Mouse (Mus musculus): ENCODE results near the gene Rabgef1. TPM values are rescaled to one million over a fixed set of nuclear protein-coding genes. Genes with fewer than 3 reads are reported as not detected.
A peak's percentile ranks its signal among the peaks of the same experiment; 100 is the strongest.

Rabgef1 gene
- polyA plus RNA-seq, 1 experiment from 2014 or later, result 23.7 TPM

GRCm38 (mm10) chr5:130222146-130223004 is 50.8 kb downstream of the Rabgef1 start:
- Histone ChIP-seq H3K4me2 (ENCODE audit: low read depth, severe bottlenecking) (peak overlapping the region; percentile 64), H3K9ac (ENCODE audit: low read length) (peak overlapping the region; percentile 94), H3K27ac (replicated peaks; ENCODE audit: low read depth, low read length) (peak overlapping the region; percentile 45; the same call in 1 of the 2 replicates), H3K36me3 (ENCODE audit: control insufficient read depth, insufficient read depth, low read length) (no peaks in the 10 kb centered on the region), H3K4me3 (ENCODE audit: low read depth, low read length) (peak overlapping the region; percentile 91), H3K27me3 (ENCODE audit: control insufficient read depth, insufficient read depth, low read length) (no peaks in the 10 kb centered on the region), H3K4me1 (ENCODE audit: control insufficient read depth, insufficient read depth, low read length) (0 out of 2 replicates have a peak, but pooled peaks cover 5% of the 10 kb centered on the region), H3K9me3 (ENCODE audit: control insufficient read depth, low read length) (no peaks in the 10 kb centered on the region)
- DNase-seq (ENCODE audit: low spot score) (peak; percentile 96), ATAC-seq (ENCODE audit: insufficient number of reproducible peaks, low FRiP score, low TSS enrichment, low read depth) (peak; percentile 82)
- under 1% methylated on average over 81 of the region's 88 CpGs for WGBS

- Histone ChIP-seq H3K9me3 (ENCODE audit: control insufficient read depth, low read length) (no peaks in the 10 kb centered on the region), H3K4me1 (ENCODE audit: control insufficient read depth, insufficient read depth, low read length) (0 out of 2 replicates have a peak, but pooled peaks cover 5% of the 10 kb centered on the region), H3K4me3 (ENCODE audit: low read depth, low read length) (no peak overlapping the region), H3K9ac (ENCODE audit: low read length) (no peak overlapping the region), H3K27ac (replicated peaks; ENCODE audit: low read depth, low read length) (no peak overlapping the region), H3K27me3 (ENCODE audit: control insufficient read depth, insufficient read depth, low read length) (no peaks in the 10 kb centered on the region), H3K36me3 (ENCODE audit: control insufficient read depth, insufficient read depth, low read length) (peaks cover 2% of the 10 kb centered on the region; the same call in 1 of the 2 replicates), H3K4me2 (ENCODE audit: low read depth, severe bottlenecking) (no peak overlapping the region)
- no peak for DNase-seq (ENCODE audit: low spot score)
- WGBS, result 95% methylated on average over 3 of the region's 3 CpGs
- no peak for ATAC-seq (ENCODE audit: insufficient number of reproducible peaks, low FRiP score, low TSS enrichment, low read depth)
Measured at GRCm38 (mm10) chr5:130226790-130227189, 55.2 kb downstream of the Rabgef1 start.

- Histone ChIP-seq H3K36me3 (ENCODE audit: control insufficient read depth, insufficient read depth, low read length) (peaks cover 13% of the 10 kb centered on the region; the same call in 1 of the 2 replicates), H3K27me3 (ENCODE audit: control insufficient read depth, insufficient read depth, low read length) (no peaks in the 10 kb centered on the region), H3K9ac (ENCODE audit: low read length) (no peak overlapping the region), H3K9me3 (ENCODE audit: control insufficient read depth, low read length) (no peaks in the 10 kb centered on the region), H3K4me2 (ENCODE audit: low read depth, severe bottlenecking) (no peak overlapping the region), H3K27ac (replicated peaks; ENCODE audit: low read depth, low read length) (no peak overlapping the region), H3K4me1 (ENCODE audit: control insufficient read depth, insufficient read depth, low read length) (0 out of 2 replicates have a peak, but pooled peaks cover 3% of the 10 kb centered on the region), H3K4me3 (ENCODE audit: low read depth, low read length) (no peak overlapping the region)
- DNase-seq (ENCODE audit: low spot score) (no peak), ATAC-seq (ENCODE audit: insufficient number of reproducible peaks, low FRiP score, low TSS enrichment, low read depth) (no peak)
- WGBS, result 89% methylated on average over 4 of the region's 4 CpGs
Measured at GRCm38 (mm10) chr5:130228120-130228519, 56.5 kb downstream of the Rabgef1 start.

- Histone ChIP-seq H3K4me1 (ENCODE audit: control insufficient read depth, insufficient read depth, low read length) (no peaks in the 10 kb centered on the region), H3K27ac (replicated peaks; ENCODE audit: low read depth, low read length) (no peak overlapping the region), H3K27me3 (ENCODE audit: control insufficient read depth, insufficient read depth, low read length) (no peaks in the 10 kb centered on the region), H3K9me3 (ENCODE audit: control insufficient read depth, low read length) (no peaks in the 10 kb centered on the region), H3K4me3 (ENCODE audit: low read depth, low read length) (no peak overlapping the region), H3K4me2 (ENCODE audit: low read depth, severe bottlenecking) (no peak overlapping the region), H3K36me3 (ENCODE audit: control insufficient read depth, insufficient read depth, low read length) (peaks cover 44% of the 10 kb centered on the region), H3K9ac (ENCODE audit: low read length) (no peak overlapping the region)
- no peak for DNase-seq (ENCODE audit: low spot score)
- 96% methylated on average over 8 of the region's 8 CpGs for WGBS
- ATAC-seq (ENCODE audit: insufficient number of reproducible peaks, low FRiP score, low TSS enrichment, low read depth), result no peak
Measured at GRCm38 (mm10) chr5:130236302-130236701, 64.7 kb downstream of the Rabgef1 start.

GRCm38 (mm10) chr5:130239236-130239635 is 67.6 kb downstream of the Rabgef1 start:
- Histone ChIP-seq H3K4me2 (ENCODE audit: low read depth, severe bottlenecking) (no peak overlapping the region), H3K4me3 (ENCODE audit: low read depth, low read length) (no peak overlapping the region), H3K27me3 (ENCODE audit: control insufficient read depth, insufficient read depth, low read length) (no peaks in the 10 kb centered on the region), H3K9ac (ENCODE audit: low read length) (no peak overlapping the region), H3K36me3 (ENCODE audit: control insufficient read depth, insufficient read depth, low read length) (peaks cover 34% of the 10 kb centered on the region), H3K4me1 (ENCODE audit: control insufficient read depth, insufficient read depth, low read length) (no peaks in the 10 kb centered on the region), H3K9me3 (ENCODE audit: control insufficient read depth, low read length) (no peaks in the 10 kb centered on the region), H3K27ac (replicated peaks; ENCODE audit: low read depth, low read length) (no peak overlapping the region)
- 94% methylated on average over 7 of the region's 7 CpGs for WGBS
- no peak for ATAC-seq (ENCODE audit: insufficient number of reproducible peaks, low FRiP score, low TSS enrichment, low read depth)
- no peak for DNase-seq (ENCODE audit: low spot score)

- H3K4me2 ChIP-seq (ENCODE audit: low read depth, severe bottlenecking), result no peak overlapping the region
- H3K4me3 ChIP-seq (ENCODE audit: low read depth, low read length), result no peak overlapping the region
- peaks cover 30% of the 10 kb centered on the region for H3K36me3 ChIP-seq (ENCODE audit: control insufficient read depth, insufficient read depth, low read length)
- DNase-seq (ENCODE audit: low spot score), result no peak
- WGBS, result 97% methylated on average over 2 of the region's 2 CpGs
- H3K27ac ChIP-seq (replicated peaks; ENCODE audit: low read depth, low read length), result no peak overlapping the region
- H3K4me1 ChIP-seq (ENCODE audit: control insufficient read depth, insufficient read depth, low read length), result no peaks in the 10 kb centered on the region
- no peak overlapping the region for H3K9ac ChIP-seq (ENCODE audit: low read length)
- ATAC-seq (ENCODE audit: insufficient number of reproducible peaks, low FRiP score, low TSS enrichment, low read depth), result no peak
- no peaks in the 10 kb centered on the region for H3K9me3 ChIP-seq (ENCODE audit: control insufficient read depth, low read length)
- no peaks in the 10 kb centered on the region for H3K27me3 ChIP-seq (ENCODE audit: control insufficient read depth, insufficient read depth, low read length)
Measured at GRCm38 (mm10) chr5:130239856-130240255, 68.3 kb downstream of the Rabgef1 start.

GRCm38 (mm10) chr5:130241426-130241825 is 69.8 kb downstream of the Rabgef1 start:
- H3K9ac ChIP-seq (ENCODE audit: low read length), result no peak overlapping the region
- no peaks in the 10 kb centered on the region for H3K27me3 ChIP-seq (ENCODE audit: control insufficient read depth, insufficient read depth, low read length)
- no peak for ATAC-seq (ENCODE audit: insufficient number of reproducible peaks, low FRiP score, low TSS enrichment, low read depth)
- 94% methylated on average over 12 of the region's 12 CpGs for WGBS
- no peaks in the 10 kb centered on the region for H3K9me3 ChIP-seq (ENCODE audit: control insufficient read depth, low read length)
- H3K27ac ChIP-seq (replicated peaks; ENCODE audit: low read depth, low read length), result no peak overlapping the region
- no peak overlapping the region for H3K4me3 ChIP-seq (ENCODE audit: low read depth, low read length)
- no peak overlapping the region for H3K4me2 ChIP-seq (ENCODE audit: low read depth, severe bottlenecking)
- no peak for DNase-seq (ENCODE audit: low spot score)
- H3K36me3 ChIP-seq (ENCODE audit: control insufficient read depth, insufficient read depth, low read length), result peaks cover 24% of the 10 kb centered on the region
- no peaks in the 10 kb centered on the region for H3K4me1 ChIP-seq (ENCODE audit: control insufficient read depth, insufficient read depth, low read length)

- H3K4me3 ChIP-seq (ENCODE audit: low read depth, low read length), result no peak overlapping the region
- DNase-seq (ENCODE audit: low spot score) (no peak), ATAC-seq (ENCODE audit: insufficient number of reproducible peaks, low FRiP score, low TSS enrichment, low read depth) (no peak)
- peaks cover 27% of the 10 kb centered on the region for H3K36me3 ChIP-seq (ENCODE audit: control insufficient read depth, insufficient read depth, low read length)
- WGBS, result 93% methylated on average over 5 of the region's 5 CpGs
- H3K4me1 ChIP-seq (ENCODE audit: control insufficient read depth, insufficient read depth, low read length), result no peaks in the 10 kb centered on the region
- no peak overlapping the region for H3K27ac ChIP-seq (replicated peaks; ENCODE audit: low read depth, low read length)
- H3K27me3 ChIP-seq (ENCODE audit: control insufficient read depth, insufficient read depth, low read length), result no peaks in the 10 kb centered on the region
- H3K4me2 ChIP-seq (ENCODE audit: low read depth, severe bottlenecking), result no peak overlapping the region
- H3K9ac ChIP-seq (ENCODE audit: low read length), result no peak overlapping the region
- no peaks in the 10 kb centered on the region for H3K9me3 ChIP-seq (ENCODE audit: control insufficient read depth, low read length)
Measured at GRCm38 (mm10) chr5:130247823-130248222, 76.2 kb downstream of the Rabgef1 start.
